Mouse (Mus musculus) CD4-positive, CD25-positive, alpha-beta regulatory T cell, adult 2 months (primary cell): ENCODE data around the gene Gm49630.
"Not testable (repeated sequence)": the region's sequence is repeated elsewhere in the genome, so short reads cannot be mapped to it uniquely, and the experiment has no call there.

Experiments used
- DNase-seq: peaks from one replicate; pipeline ENCODE4 v3.0.0-alpha.2; 2012; ENCODE audit warnings: low read depth, low spot score

The Gm49630 gene

GRCm38 (mm10) chr17:7371879-7372278 lies at the start of gene Gm49630:
TSS of gene Gm49630 (minus strand) at chr17:7371979.
- not testable (repeated sequence) for DNase-seq

- peak; percentile 4 for DNase-seq
Observed at GRCm38 (mm10) chr17:7420191-7420973, 48.6 kb upstream of the Gm49630 start.

- not testable (repeated sequence) for DNase-seq
Observed at GRCm38 (mm10) chr17:7414601-7415310, 43.0 kb upstream of the Gm49630 start.

GRCm38 (mm10) chr17:7413336-7413735 lies 41.6 kb upstream of the Gm49630 start:
- DNase-seq, result not testable (repeated sequence)

- not testable (repeated sequence) for DNase-seq
Observed at GRCm38 (mm10) chr17:7399770-7400169, 28.0 kb upstream of the Gm49630 start.

GRCm38 (mm10) chr17:7398198-7398847 lies 26.5 kb upstream of the Gm49630 start:
- DNase-seq, result peak; percentile 50

GRCm38 (mm10) chr17:7397079-7397478 lies 25.3 kb upstream of the Gm49630 start:
- DNase-seq, result not testable (repeated sequence)

GRCm38 (mm10) chr17:7396288-7396687 lies 24.5 kb upstream of the Gm49630 start:
- DNase-seq, result not testable (repeated sequence)

GRCm38 (mm10) chr17:7395671-7396070 lies 23.9 kb upstream of the Gm49630 start:
- DNase-seq, result not testable (repeated sequence)

- DNase-seq, result not testable (repeated sequence)
Observed at GRCm38 (mm10) chr17:7395116-7395515, 23.3 kb upstream of the Gm49630 start.

GRCm38 (mm10) chr17:7389898-7390297 lies 18.1 kb upstream of the Gm49630 start:
- DNase-seq, result not testable (repeated sequence)

GRCm38 (mm10) chr17:7388958-7389356 lies 17.2 kb upstream of the Gm49630 start:
- not testable (repeated sequence) for DNase-seq

- not testable (repeated sequence) for DNase-seq
Observed at GRCm38 (mm10) chr17:7388341-7388957, 16.7 kb upstream of the Gm49630 start.

- DNase-seq, result not testable (repeated sequence)
Observed at GRCm38 (mm10) chr17:7386016-7386415, 14.2 kb upstream of the Gm49630 start.

GRCm38 (mm10) chr17:7385364-7385763 lies 13.6 kb upstream of the Gm49630 start, which contains the start of gene Unc93a2:
TSS of gene Unc93a2 (minus strand) at chr17:7385464.
- not testable (repeated sequence) for DNase-seq

- not testable (repeated sequence) for DNase-seq
Observed at GRCm38 (mm10) chr17:7383167-7384143, 11.7 kb upstream of the Gm49630 start.

- DNase-seq, result not testable (repeated sequence)
Observed at GRCm38 (mm10) chr17:7382711-7383110, 10.9 kb upstream of the Gm49630 start.

GRCm38 (mm10) chr17:7377907-7378306 lies 6.1 kb upstream of the Gm49630 start:
- not testable (repeated sequence) for DNase-seq

GRCm38 (mm10) chr17:7376951-7377700 lies 5.3 kb upstream of the Gm49630 start:
- DNase-seq, result not testable (repeated sequence)
